Mouse (Mus musculus) hindbrain, embryonic 10.5 days (tissue): ENCODE measurements around the gene I830077J02Rik. TPM values are rescaled to one million over a fixed set of nuclear protein-coding genes. Genes with fewer than 3 reads are reported as not detected.

Experiments
- DNase-seq: peaks from one replicate; pipeline ENCODE4 v3.0.0-alpha.2; 2017; ENCODE audit warnings: low spot score
- H3K27ac ChIP-seq: fragments of 300-500 bp; sonication (generic); 2 replicates; pipeline ENCODE4 v1.5.1; 2016; ENCODE audit warnings: mild to moderate bottlenecking, moderate library complexity
- H3K27me3 ChIP-seq: fragments of 300-500 bp; sonication (generic); 2 replicates; pipeline ENCODE4 v1.6.1; 2016; ENCODE audit warnings: mild to moderate bottlenecking; ENCODE audit not compliant: poor library complexity, insufficient read depth, severe bottlenecking
- H3K36me3 ChIP-seq: fragments of 300-500 bp; sonication (generic); 2 replicates; pipeline ENCODE4 v1.6.1; 2016; ENCODE audit warnings: mild to moderate bottlenecking, moderate library complexity
- H3K4me1 ChIP-seq: fragments of 300-500 bp; sonication (generic); replicated peaks from 2 replicates; pipeline ENCODE4 v1.6.1; 2016; ENCODE audit warnings: mild to moderate bottlenecking
- H3K4me3 ChIP-seq: fragments of 300-500 bp; sonication (generic); 2 replicates; pipeline ENCODE4 v1.5.1; 2016; ENCODE audit warnings: mild to moderate bottlenecking, moderate library complexity
- H3K9me3 ChIP-seq: fragments of 300-500 bp; sonication (generic); 2 replicates; pipeline ENCODE4 v1.6.1; 2016; ENCODE audit warnings: mild to moderate bottlenecking, moderate library complexity
- WGBS: fragments of 180-500 bp; shearing (Covaris S2); methylation state at CpG from one replicate; pipeline ENCODE4 v1.1.7; 2016; 5-methylcytosine and 5-hydroxymethylcytosine counted together
- polyA plus RNA-seq: library from polyadenylated mRNA; unstranded; fragments of >200 nt; fragmentation: Nextera tagmentation; extraction: Ambion mirVana; gene quantifications from 2 replicates; pipeline ENCODE4 v1.2.1, GENCODE M21; 2016

Gene I830077J02Rik
- polyA plus RNA-seq, 1 experiment from 2014 or later, result 0.65 TPM

GRCm38 (mm10) chr3:105878751-105879150 lies 53.7 kb downstream of the I830077J02Rik start:
- no peaks in the 10 kb centered on the region for H3K36me3 ChIP-seq
- no peak overlapping the region for H3K4me3 ChIP-seq
- no peaks in the 10 kb centered on the region for H3K27me3 ChIP-seq
- H3K4me1 ChIP-seq, result 0 out of 2 replicates have a peak, but pooled peaks cover 4% of the 10 kb centered on the region
- H3K27ac ChIP-seq, result no peak overlapping the region
- H3K9me3 ChIP-seq, result no peaks in the 10 kb centered on the region
- WGBS, result 85% methylated on average over 8 of the region's 8 CpGs
- no peak for DNase-seq

- no peak for DNase-seq
- no peaks in the 10 kb centered on the region for H3K36me3 ChIP-seq
- peak overlapping the region; percentile 6; the same call in 1 of the 2 replicates for H3K27ac ChIP-seq
- no peak overlapping the region for H3K4me3 ChIP-seq
- no peaks in the 10 kb centered on the region for H3K9me3 ChIP-seq
- 86% methylated on average over 2 of the region's 2 CpGs for WGBS
- no peaks in the 10 kb centered on the region for H3K27me3 ChIP-seq
- 0 out of 2 replicates have a peak, but pooled peaks cover 4% of the 10 kb centered on the region for H3K4me1 ChIP-seq
Measured at GRCm38 (mm10) chr3:105877919-105878318, 54.5 kb downstream of the I830077J02Rik start.

DNA sequence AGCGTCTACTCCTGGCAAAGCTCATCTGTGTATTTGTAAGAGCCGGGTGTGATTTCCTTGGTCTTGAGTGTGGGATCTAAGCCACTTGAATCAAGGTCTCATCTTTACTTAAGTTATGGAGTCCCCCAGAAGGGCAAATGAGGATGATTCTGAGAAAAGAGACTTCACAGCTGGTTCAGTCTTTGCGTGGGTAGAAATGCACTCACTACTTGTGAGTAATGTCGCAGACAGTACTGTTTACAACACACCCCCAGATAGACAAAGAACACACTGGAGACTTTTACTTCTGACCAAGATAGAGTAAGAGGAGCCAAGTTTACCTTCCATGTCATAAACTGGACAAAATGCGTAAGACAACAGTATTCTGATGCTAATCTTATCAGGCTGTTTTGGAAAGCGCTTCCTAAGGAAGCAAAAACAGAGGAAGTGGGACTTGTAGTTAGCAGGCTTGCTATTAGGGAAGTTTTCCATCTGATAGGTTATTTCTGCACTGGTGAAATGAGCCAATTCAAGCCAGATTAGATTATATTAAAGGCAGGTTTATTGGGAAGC lies 55.1 kb downstream of the I830077J02Rik start:
- Histone ChIP-seq H3K27ac (no peak overlapping the region), H3K9me3 (no peaks in the 10 kb centered on the region), H3K4me1 (peaks cover 10% of the 10 kb centered on the region), H3K27me3 (no peaks in the 10 kb centered on the region), H3K4me3 (no peak overlapping the region), H3K36me3 (no peaks in the 10 kb centered on the region)
- WGBS, result 91% methylated on average over 6 of the region's 6 CpGs
- DNase-seq, result no peak

DNA sequence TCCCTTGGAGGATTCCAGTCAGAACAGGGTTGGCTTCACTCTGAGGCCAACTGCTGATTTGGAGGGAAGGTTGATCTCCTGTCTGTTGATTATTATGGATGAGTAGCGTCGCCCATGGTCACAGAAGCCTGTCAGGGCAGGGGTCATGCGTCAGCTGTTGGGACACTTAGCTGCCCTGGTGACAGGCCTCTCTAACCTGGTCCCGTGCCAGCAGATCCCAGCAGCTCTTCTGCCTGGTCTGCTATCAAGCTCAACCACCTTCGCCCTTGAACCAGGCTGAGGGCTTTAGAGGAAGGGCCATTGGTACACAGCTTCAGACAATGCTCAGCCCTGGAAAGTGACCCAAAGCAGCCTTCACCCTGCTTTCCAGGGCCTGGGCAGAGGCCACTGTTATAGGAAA lies 56.4 kb downstream of the I830077J02Rik start:
- no peaks in the 10 kb centered on the region for H3K9me3 ChIP-seq
- no peaks in the 10 kb centered on the region for H3K27me3 ChIP-seq
- 76% methylated on average over 5 of the region's 5 CpGs for WGBS
- no peak overlapping the region for H3K27ac ChIP-seq
- no peaks in the 10 kb centered on the region for H3K36me3 ChIP-seq
- no peak overlapping the region for H3K4me3 ChIP-seq
- DNase-seq, result no peak
- peaks cover 14% of the 10 kb centered on the region for H3K4me1 ChIP-seq

Other genes with a start within 250 kb of the I830077J02Rik start
- gene Ddx20, start 245.1 kb downstream of the I830077J02Rik start, polyA plus RNA-seq, result 42.0 and 49.6 TPM in 2 replicates
- 2.1 and 4.3 TPM in 2 replicates for gene Inka2, start 228.1 kb downstream of the I830077J02Rik start, polyA plus RNA-seq
- gene Rap1a, start 131.3 kb downstream of the I830077J02Rik start, polyA plus RNA-seq, result 66.3 and 77.3 TPM in 2 replicates
- 0.27 TPM in 1 of 2 replicates, not detected in the other for gene Adora3, start 61.8 kb downstream of the I830077J02Rik start, polyA plus RNA-seq
- not detected in 2 replicates for gene Tmigd3, start 61.8 kb downstream of the I830077J02Rik start, polyA plus RNA-seq
- 133 and 172 TPM in 2 replicates for gene Wdr77, start 26.7 kb upstream of the I830077J02Rik start, polyA plus RNA-seq
- 464 and 481 TPM in 2 replicates for gene Atp5f1, start 27.4 kb upstream of the I830077J02Rik start, polyA plus RNA-seq
- gene Ovgp1, start 41.0 kb upstream of the I830077J02Rik start, polyA plus RNA-seq, result 1.8 and 2.4 TPM in 2 replicates
- 1.9 and 8.9 TPM in 2 replicates for gene Pifo, start 82.0 kb upstream of the I830077J02Rik start, polyA plus RNA-seq
- not detected in 2 replicates for gene Chil5, start 100.2 kb upstream of the I830077J02Rik start, polyA plus RNA-seq
- 0.12 and 0.56 TPM in 2 replicates for gene Chia1, start 180.6 kb upstream of the I830077J02Rik start, polyA plus RNA-seq
- 0.14 TPM in 1 of 2 replicates, not detected in the other for gene Chil3, start 234.9 kb upstream of the I830077J02Rik start, polyA plus RNA-seq